Mouse (Mus musculus): Measurements from ENCODE around the gene Il11ra1. TPM values are rescaled to one million over a fixed set of nuclear protein-coding genes. Genes with fewer than 3 reads are reported as not detected.
A peak's percentile ranks its signal among the peaks of the same experiment; 100 is the strongest.
"Not testable (repeated sequence)": the region's sequence is repeated elsewhere in the genome, so short reads cannot be mapped to it uniquely, and the experiment has no call there.

Il11ra1 gene
- total RNA-seq, 2 experiments from 2014 or later, result 39.1 to 43.3 TPM

- not testable (repeated sequence) for DNase-seq (ENCODE audit: low spot score in 2 of 2); H3K4me3 ChIP-seq; H3K27ac ChIP-seq
Observed at GRCm38 (mm10) chr4:41688562-41688961, 11.2 kb upstream of the Il11ra1 start.

GRCm38 (mm10) chr4:41690014-41690413 is 9.8 kb upstream of the Il11ra1 start:
- not testable (repeated sequence) for H3K4me3 ChIP-seq; H3K27ac ChIP-seq; DNase-seq (ENCODE audit: low spot score in 2 of 2)

GRCm38 (mm10) chr4:41693511-41693910 is 6.3 kb upstream of the Il11ra1 start:
- DNase-seq (ENCODE audit: low spot score in 2 of 2); H3K4me3 ChIP-seq; H3K27ac ChIP-seq: not testable (repeated sequence)

- DNase-seq (ENCODE audit: low spot score in 2 of 2); H3K4me3 ChIP-seq: not testable (repeated sequence)
- peak overlapping the region; percentile 77; the same call in 1 of the 2 replicates for H3K27ac ChIP-seq
Observed at GRCm38 (mm10) chr4:41695800-41696199, 4.0 kb upstream of the Il11ra1 start.

GRCm38 (mm10) chr4:41696452-41696851 is 3.3 kb upstream of the Il11ra1 start:
- H3K27ac ChIP-seq; H3K4me3 ChIP-seq; DNase-seq (ENCODE audit: low spot score in 2 of 2): not testable (repeated sequence)

- DNase-seq (ENCODE audit: low spot score in 2 of 2), result peak; percentile 78 to 89
- peak within 1 kb of the TSS; percentile 77; the same call in 1 of the 2 replicates for H3K27ac ChIP-seq
- peak; percentile 73 for TF ChIP-seq CTCF (conservative IDR thresholded peaks at IDR 0.05)
- not testable (repeated sequence) for H3K4me3 ChIP-seq
Observed at GRCm38 (mm10) chr4:41696930-41697841, 2.6 kb upstream of the Il11ra1 start, which contains the start of gene Cntfr. Cntfr (minus strand) TSS chr4:41697089.

GRCm38 (mm10) chr4:41698421-41699016 is 1.3 kb upstream of the Il11ra1 start:
- DNase-seq (ENCODE audit: low spot score in 2 of 2); H3K4me3 ChIP-seq; H3K27ac ChIP-seq: not testable (repeated sequence)

- H3K4me3 ChIP-seq; H3K27ac ChIP-seq; DNase-seq (ENCODE audit: low spot score in 2 of 2): not testable (repeated sequence)
Observed at GRCm38 (mm10) chr4:41700224-41700623, 435 bp downstream of the Il11ra1 start.

GRCm38 (mm10) chr4:41702226-41702625 is 2.4 kb downstream of the Il11ra1 start:
- not testable (repeated sequence) for DNase-seq (ENCODE audit: low spot score in 2 of 2); H3K27ac ChIP-seq

GRCm38 (mm10) chr4:41704651-41705050 is 4.9 kb downstream of the Il11ra1 start:
- Histone ChIP-seq H3K4me3 (no peak overlapping the region), H3K27ac (no peak overlapping the region)
- no peak for TF ChIP-seq CTCF (conservative IDR thresholded peaks at IDR 0.05)
- no peak for DNase-seq (ENCODE audit: low spot score in 2 of 2)

More at GRCm38 (mm10) chr4:41702226-41702625, 2.4 kb downstream of the Il11ra1 start:
- not testable (repeated sequence) for H3K4me3 ChIP-seq

- Histone ChIP-seq H3K4me3 (no peak overlapping the region), H3K27ac (no peak overlapping the region)
- DNase-seq (ENCODE audit: low spot score in 2 of 2), result no peak
- TF ChIP-seq CTCF (conservative IDR thresholded peaks at IDR 0.05), result no peak
Observed at GRCm38 (mm10) chr4:41705922-41706754, 6.3 kb downstream of the Il11ra1 start.

GRCm38 (mm10) chr4:41707011-41707535 is 7.3 kb downstream of the Il11ra1 start:
- peak; percentile 83 for TF ChIP-seq CTCF (conservative IDR thresholded peaks at IDR 0.05)
- peak overlapping the region; percentile 23; the same call in 1 of the 2 replicates for H3K27ac ChIP-seq
- peak; percentile 63 for DNase-seq (ENCODE audit: low spot score in 2 of 2)

More at GRCm38 (mm10) chr4:41707011-41707535, 7.3 kb downstream of the Il11ra1 start:
- no peak overlapping the region for H3K4me3 ChIP-seq

Measured in layer of hippocampus, adult 2 months (tissue).